Mouse (Mus musculus) liver, embryonic 11.5 days (tissue): Measurements from ENCODE around the gene Nfkbie. TPM values are rescaled to one million over a fixed set of nuclear protein-coding genes. Genes with fewer than 3 reads are reported as not detected.

ENCODE experiments used
- ATAC-seq: fragments of 200-750 bp; cut with Nextera tagmentation; replicated peaks from 2 replicates; pipeline ENCODE4 v1.8.0; 2017; ENCODE audit warnings: moderate number of reproducible peaks, mild to moderate bottlenecking, moderate TSS enrichment, moderate library complexity; ENCODE audit not compliant: low FRiP score
- DNase-seq: peaks from one replicate; pipeline ENCODE4 v3.0.0-alpha.2; 2017; ENCODE audit warnings: low spot score
- H3K27ac ChIP-seq: fragments of 300-500 bp; sonication (generic); 2 replicates; pipeline ENCODE4 v1.5.1; 2014; ENCODE audit warnings: mild to moderate bottlenecking, low read depth, low read length, control low read depth
- H3K27me3 ChIP-seq: fragments of 300-500 bp; sonication (generic); replicated peaks from 2 replicates; pipeline ENCODE4 v1.6.1; 2014; ENCODE audit warnings: low read length, mixed read lengths; ENCODE audit not compliant: control insufficient read depth, insufficient read depth
- H3K36me3 ChIP-seq: fragments of 300-500 bp; sonication (generic); 2 replicates; pipeline ENCODE4 v1.6.1; 2014; ENCODE audit warnings: mild to moderate bottlenecking, low read length, moderate library complexity, mixed read lengths; ENCODE audit not compliant: control insufficient read depth, insufficient read depth
- H3K4me1 ChIP-seq: fragments of 300-500 bp; sonication (generic); replicated peaks from 2 replicates; pipeline ENCODE4 v1.6.1; 2014; ENCODE audit warnings: low read length, mixed read lengths; ENCODE audit not compliant: control insufficient read depth, insufficient read depth
- H3K4me2 ChIP-seq: fragments of 300-500 bp; sonication (generic); 2 replicates; pipeline ENCODE4 v1.6.1; 2014; ENCODE audit warnings: mild to moderate bottlenecking, control low read depth, moderate library complexity
- H3K4me3 ChIP-seq: fragments of 300-500 bp; sonication (generic); 2 replicates; pipeline ENCODE4 v1.5.1; 2014; ENCODE audit warnings: low read depth, low read length, control low read depth
- H3K9ac ChIP-seq: fragments of 300-500 bp; sonication (generic); 2 replicates; pipeline ENCODE4 v1.6.1; 2014; ENCODE audit warnings: low read depth, low read length, control low read depth
- H3K9me3 ChIP-seq: fragments of 300-500 bp; sonication (generic); 2 replicates; pipeline ENCODE4 v1.6.1; 2016; ENCODE audit warnings: low read length, inconsistent platforms, mixed read lengths; ENCODE audit not compliant: control insufficient read depth
- WGBS: fragments of 180-500 bp; shearing (Covaris S2); extraction: QIAGEN DNeasy Blood & Tissue Kit; methylation state at CpG from one replicate; pipeline ENCODE4 v1.1.7; 2014; 5-methylcytosine and 5-hydroxymethylcytosine counted together
- polyA plus RNA-seq: library from polyadenylated mRNA; unstranded; fragments of >200 nt; fragmentation: Nextera tagmentation; extraction: Ambion mirVana; gene quantifications from 2 replicates; pipeline ENCODE4 v1.2.1, GENCODE M21; 2014

Gene Nfkbie
- polyA plus RNA-seq, 1 experiment from 2014 or later = 2.5 TPM

DNA sequence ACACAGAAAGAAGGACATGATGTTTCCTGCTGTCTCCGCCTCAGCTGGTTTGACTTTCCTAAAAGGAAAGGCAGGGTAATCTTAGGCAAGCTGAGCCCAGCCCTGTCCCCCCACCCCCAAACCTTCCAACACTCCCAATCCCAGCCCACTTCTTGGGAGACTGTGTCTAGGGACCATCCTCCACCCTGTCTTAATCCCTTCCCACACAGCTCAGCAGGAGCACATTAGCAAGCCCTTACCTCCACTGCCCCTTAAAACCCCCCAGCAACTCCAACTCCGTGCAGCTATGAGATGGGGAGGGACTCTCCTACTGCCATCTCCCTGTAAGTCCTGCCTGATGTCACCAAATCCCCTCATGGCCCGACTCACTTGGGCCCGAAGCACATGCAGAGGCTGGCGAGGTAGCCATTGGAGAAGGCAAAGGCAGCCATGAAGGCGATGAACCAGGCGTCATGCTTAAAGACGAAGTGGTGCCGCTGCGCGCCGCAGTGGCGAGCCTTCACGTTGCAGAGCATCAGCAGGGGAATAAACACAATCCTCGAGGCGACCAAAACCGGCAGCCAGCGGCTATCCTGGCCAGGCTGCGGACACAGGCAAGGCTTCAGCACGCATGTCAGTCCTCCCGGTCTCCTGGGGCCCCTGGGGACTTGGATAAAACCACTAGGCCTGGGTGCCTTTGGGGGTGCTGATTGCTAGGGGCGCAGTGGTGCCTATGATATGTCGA lies 30.4 kb downstream of the Nfkbie start:
- DNase-seq (no peak), ATAC-seq (no peak)
- H3K4me2 ChIP-seq = 0 out of 2 replicates have a peak overlapping the region, but pooled peaks have one; percentile 16
- H3K4me3 ChIP-seq = no peak overlapping the region
- H3K9me3 ChIP-seq = no peaks in the 10 kb centered on the region
- peaks cover 41% of the 10 kb centered on the region for H3K4me1 ChIP-seq
- no peaks in the 10 kb centered on the region for H3K27me3 ChIP-seq
- peak overlapping the region; percentile 60 for H3K27ac ChIP-seq
- WGBS = 72% methylated on average over 23 of the region's 23 CpGs
- H3K36me3 ChIP-seq = peaks cover 42% of the 10 kb centered on the region
- H3K9ac ChIP-seq = peak overlapping the region; percentile 17; the same call in 1 of the 2 replicates

DNA sequence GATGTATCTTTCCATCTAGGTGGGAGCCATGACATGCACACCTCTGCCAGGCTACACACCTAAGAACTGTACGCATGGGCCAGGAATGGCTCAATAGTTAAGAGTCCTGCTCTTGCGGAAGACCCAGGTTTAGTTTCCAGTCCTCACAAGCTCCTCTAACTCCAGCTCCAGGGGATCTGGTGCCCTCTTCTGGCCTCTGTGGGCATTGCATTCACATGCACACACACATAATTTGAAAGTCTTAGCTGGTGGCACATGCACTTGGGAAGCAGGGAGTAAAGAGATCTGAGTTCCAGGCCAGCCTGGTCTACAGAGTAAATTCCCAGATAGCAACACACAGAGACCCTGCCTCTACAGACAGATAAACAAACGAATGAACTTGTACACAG lies 30.9 kb downstream of the Nfkbie start:
- Histone ChIP-seq H3K36me3 (peaks cover 42% of the 10 kb centered on the region), H3K9ac (no peak overlapping the region), H3K9me3 (no peaks in the 10 kb centered on the region), H3K4me2 (no peak overlapping the region), H3K27me3 (no peaks in the 10 kb centered on the region), H3K4me3 (no peak overlapping the region), H3K27ac (no peak overlapping the region), H3K4me1 (peaks cover 38% of the 10 kb centered on the region)
- 90% methylated on average over 3 of the region's 3 CpGs for WGBS
- no peak for ATAC-seq
- no peak for DNase-seq

DNA sequence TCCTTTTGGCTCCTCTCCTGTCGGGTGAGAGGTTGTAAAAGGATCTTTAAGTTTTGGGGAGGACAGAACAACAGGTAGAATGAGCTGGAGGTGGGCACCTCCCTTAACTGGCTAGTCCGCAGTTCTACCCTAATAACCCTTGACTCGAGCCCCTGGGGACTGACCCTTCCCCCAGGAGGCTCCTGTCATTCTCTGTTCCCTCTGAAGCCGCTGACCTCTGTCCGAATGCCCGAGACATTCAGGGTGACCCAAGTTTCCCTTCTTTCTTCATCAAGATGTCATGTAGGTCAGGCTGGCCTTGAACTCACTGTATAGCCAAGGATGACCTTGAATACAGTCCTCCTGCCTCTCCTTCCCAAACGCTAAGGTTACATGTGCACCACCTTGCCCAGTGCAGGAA lies 32.9 kb downstream of the Nfkbie start:
- Histone ChIP-seq H3K4me3 (no peak overlapping the region), H3K27ac (no peak overlapping the region), H3K4me1 (peaks cover 43% of the 10 kb centered on the region), H3K9ac (no peak overlapping the region), H3K36me3 (peaks cover 42% of the 10 kb centered on the region), H3K9me3 (no peaks in the 10 kb centered on the region), H3K4me2 (no peak overlapping the region), H3K27me3 (no peaks in the 10 kb centered on the region; the same call in 1 of the 2 replicates)
- DNase-seq = no peak
- ATAC-seq = no peak
- 91% methylated on average over 7 of the region's 7 CpGs for WGBS

DNA sequence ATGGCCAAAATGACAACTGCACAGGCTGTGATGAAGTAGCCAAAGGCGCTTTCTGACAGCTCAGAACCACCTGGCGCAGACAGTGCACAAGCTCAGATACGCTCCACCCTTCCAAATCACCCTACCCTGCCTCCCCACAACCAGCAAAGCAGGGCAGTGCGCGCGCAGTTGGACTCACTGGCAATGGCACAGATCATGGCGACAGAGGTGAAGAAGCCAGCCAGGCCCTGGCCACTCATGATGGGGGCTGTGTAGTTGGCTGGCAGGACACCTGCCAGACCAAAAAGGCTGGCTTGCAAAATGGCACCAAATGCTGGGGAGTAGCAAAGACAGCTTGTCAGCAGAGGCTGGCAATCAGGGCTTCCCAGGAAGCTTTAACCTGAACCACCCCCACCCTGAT lies 33.7 kb downstream of the Nfkbie start:
- H3K27ac ChIP-seq = no peak overlapping the region
- H3K27me3 ChIP-seq = no peaks in the 10 kb centered on the region; the same call in 1 of the 2 replicates
- no peak overlapping the region for H3K4me3 ChIP-seq
- 98% methylated on average over 7 of the region's 7 CpGs for WGBS
- peaks cover 46% of the 10 kb centered on the region for H3K4me1 ChIP-seq
- H3K4me2 ChIP-seq = no peak overlapping the region
- no peak for ATAC-seq
- H3K9me3 ChIP-seq = no peaks in the 10 kb centered on the region
- no peak overlapping the region for H3K9ac ChIP-seq
- H3K36me3 ChIP-seq = peaks cover 42% of the 10 kb centered on the region
- DNase-seq = no peak

DNA sequence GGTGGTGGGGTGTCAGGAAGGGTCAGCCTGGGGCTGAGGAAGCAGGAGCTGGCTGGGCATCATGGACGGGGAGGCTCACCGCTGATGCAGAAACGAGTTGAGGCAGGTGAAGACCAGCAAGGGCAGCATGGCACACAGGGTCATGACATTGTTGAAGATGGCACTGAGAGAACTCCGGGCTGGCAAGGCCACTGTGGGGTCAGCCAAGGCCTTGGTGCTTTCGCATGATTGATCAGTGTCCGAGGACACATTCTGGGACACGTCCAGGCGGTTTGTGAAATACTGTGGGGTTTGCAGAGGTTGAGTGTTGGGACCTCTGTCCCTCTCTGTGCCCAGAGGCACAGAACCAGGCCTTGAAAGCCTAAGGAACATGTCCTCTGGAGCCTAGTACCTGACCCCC lies 34.3 kb downstream of the Nfkbie start:
- WGBS = 91% methylated on average over 8 of the region's 8 CpGs
- Histone ChIP-seq H3K4me2 (no peak overlapping the region), H3K27ac (no peak overlapping the region), H3K27me3 (no peaks in the 10 kb centered on the region; the same call in 1 of the 2 replicates), H3K4me1 (peaks cover 40% of the 10 kb centered on the region), H3K4me3 (no peak overlapping the region; the same call in 1 of the 2 replicates), H3K9me3 (no peaks in the 10 kb centered on the region), H3K36me3 (peaks cover 42% of the 10 kb centered on the region), H3K9ac (no peak overlapping the region)
- no peak for ATAC-seq
- DNase-seq = no peak

DNA sequence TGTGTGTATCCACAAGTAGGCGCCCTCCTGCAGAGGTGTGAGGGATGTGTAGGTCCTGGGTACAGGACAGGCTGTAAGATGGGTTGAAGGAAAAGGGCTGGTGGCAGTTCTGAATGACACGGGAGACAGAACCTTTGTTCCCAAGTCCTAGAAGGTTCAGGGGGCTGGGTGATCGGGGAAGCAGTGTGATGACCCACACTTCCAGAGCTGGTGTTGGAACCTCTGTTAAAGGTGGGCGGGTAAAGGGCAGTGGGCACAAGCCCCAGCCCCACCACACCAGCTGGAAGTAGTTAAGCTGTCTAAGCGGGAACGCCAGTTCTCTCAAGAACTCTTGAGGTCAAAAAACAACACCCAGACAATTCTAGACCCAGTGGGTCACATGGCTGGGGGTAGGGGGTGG lies 34.9 kb downstream of the Nfkbie start:
- ATAC-seq (no peak), DNase-seq (no peak)
- no peak overlapping the region for H3K4me2 ChIP-seq
- peaks cover 35% of the 10 kb centered on the region for H3K4me1 ChIP-seq
- no peaks in the 10 kb centered on the region; the same call in 1 of the 2 replicates for H3K27me3 ChIP-seq
- peaks cover 42% of the 10 kb centered on the region for H3K36me3 ChIP-seq
- H3K27ac ChIP-seq = no peak overlapping the region
- H3K9ac ChIP-seq = no peak overlapping the region
- no peaks in the 10 kb centered on the region for H3K9me3 ChIP-seq
- WGBS = 83% methylated on average over 6 of the region's 6 CpGs
- no peak overlapping the region for H3K4me3 ChIP-seq

DNA sequence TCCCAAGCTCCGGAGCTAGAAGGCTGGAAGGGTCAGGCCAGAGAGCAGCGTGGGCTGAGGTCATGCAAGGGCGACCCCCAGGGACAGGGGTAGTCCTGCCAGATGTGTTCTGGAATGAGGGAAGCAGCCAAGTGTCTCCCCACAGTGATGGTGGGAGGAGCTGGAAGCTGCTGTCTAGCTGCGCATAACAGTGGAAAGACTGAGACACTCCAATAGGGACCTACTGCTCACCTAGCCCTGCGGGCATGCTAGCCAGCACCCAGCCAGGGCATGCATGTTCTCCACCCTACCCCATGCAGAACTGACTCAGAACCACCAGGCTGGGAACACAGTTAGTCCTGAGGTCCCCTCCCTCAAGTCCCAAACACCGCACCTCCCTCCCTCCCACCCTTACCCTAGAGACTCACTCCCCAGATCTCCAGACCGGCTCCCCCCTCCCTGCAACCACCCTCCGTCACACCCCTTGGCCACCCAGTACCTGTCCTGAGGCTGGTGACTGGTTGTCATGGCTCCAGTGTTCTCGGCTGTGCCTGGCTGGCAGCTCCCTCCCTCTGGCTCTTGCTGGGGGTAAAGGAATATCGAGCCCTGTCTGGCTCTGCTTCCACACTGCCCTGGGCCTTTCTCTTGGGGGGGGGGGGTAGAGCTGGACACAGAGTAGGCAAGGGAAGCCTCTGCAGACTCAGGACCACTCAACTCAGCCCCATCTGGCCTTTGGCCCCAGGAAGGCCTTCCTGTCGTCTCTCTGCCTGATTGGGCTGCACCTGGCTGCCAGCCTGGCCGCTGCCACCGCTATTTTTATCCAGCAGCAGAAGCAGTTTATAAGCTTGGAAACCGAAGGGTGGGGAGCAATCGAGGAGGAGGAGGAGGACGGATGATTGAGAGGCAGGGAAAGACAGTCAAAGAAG lies 36.5 kb downstream of the Nfkbie start:
- Histone ChIP-seq H3K36me3 (peaks cover 32% of the 10 kb centered on the region), H3K4me3 (peak overlapping the region; percentile 82), H3K9me3 (no peaks in the 10 kb centered on the region), H3K9ac (peak overlapping the region; percentile 93), H3K27me3 (peaks cover 3% of the 10 kb centered on the region; the same call in 1 of the 2 replicates), H3K4me1 (peaks cover 41% of the 10 kb centered on the region), H3K27ac (peak overlapping the region; percentile 91), H3K4me2 (peak overlapping the region; percentile 99)
- 58% methylated on average over 16 of the region's 16 CpGs for WGBS
- no peak for DNase-seq
- ATAC-seq = no peak

DNA sequence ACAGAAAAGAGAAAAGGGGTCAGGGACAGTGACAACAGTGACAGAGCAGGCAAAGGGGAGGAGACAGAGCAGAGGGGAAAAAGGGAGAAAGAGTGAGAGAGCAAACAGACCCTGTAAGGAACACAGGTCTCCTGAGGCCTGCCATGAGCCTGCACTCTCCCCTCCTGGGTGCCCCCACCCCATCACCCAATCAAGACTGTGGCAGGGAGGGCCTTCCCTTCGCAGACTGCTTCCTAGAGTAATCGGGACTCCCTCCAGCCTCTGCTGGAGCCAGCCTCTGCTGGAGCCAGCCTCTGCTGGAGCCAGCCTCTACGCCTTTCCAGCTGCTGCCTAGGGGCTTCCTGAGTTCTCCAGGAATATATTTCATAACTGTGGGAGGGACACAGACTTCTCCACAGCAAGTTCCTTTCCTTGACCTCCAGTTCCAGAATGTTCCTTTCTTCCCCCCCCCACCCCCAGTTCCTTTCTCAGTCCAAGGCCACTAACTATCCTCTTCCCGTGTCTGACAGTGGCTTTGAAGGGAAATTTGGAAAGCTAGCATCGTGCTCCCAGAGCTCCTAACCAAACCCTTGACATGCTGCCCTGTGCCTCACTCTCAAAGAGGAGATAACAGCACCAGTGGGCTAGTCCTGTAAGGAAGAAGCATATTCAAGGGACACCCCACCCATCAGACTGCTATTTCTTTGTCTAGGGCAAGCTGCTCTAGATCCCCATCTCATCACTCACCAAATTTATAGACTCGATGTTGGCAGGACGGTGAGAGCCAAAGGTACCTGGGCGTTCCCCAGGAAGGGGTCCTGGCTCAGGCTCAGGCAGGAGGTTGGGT lies 37.3 kb downstream of the Nfkbie start:
- Histone ChIP-seq H3K9ac (peak overlapping the region; percentile 93), H3K4me2 (peak overlapping the region; percentile 99), H3K4me3 (peak overlapping the region; percentile 82), H3K36me3 (peaks cover 25% of the 10 kb centered on the region), H3K4me1 (peaks cover 45% of the 10 kb centered on the region), H3K9me3 (no peaks in the 10 kb centered on the region), H3K27me3 (peaks cover 3% of the 10 kb centered on the region; the same call in 1 of the 2 replicates), H3K27ac (peak overlapping the region; percentile 91)
- ATAC-seq (peak; percentile 66), DNase-seq (no peak)
- 22% methylated on average over 8 of the region's 8 CpGs for WGBS
